Mouse (Mus musculus): ENCODE data around the gene Chad.

The Chad gene

DNA sequence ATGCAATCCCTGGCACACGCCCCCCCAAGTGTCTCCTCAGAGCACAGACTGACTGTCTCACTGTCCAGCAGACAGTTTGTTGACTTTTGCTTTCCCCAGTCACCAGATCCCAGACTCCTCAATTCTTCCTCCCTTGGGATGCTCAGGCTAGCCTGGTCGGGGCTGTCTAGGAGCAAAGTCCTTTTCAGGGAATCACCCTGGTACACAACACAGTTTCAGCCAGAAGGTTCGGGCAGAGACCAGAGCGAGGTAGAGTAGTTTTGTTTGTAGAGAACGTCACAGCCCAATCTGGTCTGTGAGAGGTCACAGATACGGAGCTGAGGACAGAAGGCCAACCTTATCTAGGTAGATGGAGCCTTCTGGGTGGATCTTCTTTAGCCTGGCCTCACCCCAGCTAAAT lies 1.7 kb downstream of the Chad start:
- no peak for DNase-seq (ENCODE audit: low spot score)

DNA sequence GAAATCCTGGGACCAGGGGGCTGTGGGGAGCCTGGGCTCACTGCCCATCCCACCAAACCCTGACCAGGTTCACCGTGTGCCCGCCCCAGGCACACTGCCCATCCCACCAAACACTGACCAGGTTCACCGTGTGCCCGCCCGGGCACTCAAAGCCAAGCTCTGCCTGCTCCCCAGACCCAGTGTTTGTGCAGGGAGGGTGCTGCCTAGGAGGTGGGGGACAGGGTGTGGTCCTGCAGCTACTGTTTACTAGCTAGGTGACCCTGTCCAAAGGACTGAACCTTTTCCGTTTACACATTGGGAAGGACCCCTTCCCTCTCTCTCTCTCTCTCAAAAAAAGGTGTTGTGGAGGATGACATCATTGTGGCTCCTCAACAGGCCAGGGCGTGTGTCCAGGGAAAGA lies 2.5 kb downstream of the Chad start:
- DNase-seq (ENCODE audit: low spot score), result no peak

DNA sequence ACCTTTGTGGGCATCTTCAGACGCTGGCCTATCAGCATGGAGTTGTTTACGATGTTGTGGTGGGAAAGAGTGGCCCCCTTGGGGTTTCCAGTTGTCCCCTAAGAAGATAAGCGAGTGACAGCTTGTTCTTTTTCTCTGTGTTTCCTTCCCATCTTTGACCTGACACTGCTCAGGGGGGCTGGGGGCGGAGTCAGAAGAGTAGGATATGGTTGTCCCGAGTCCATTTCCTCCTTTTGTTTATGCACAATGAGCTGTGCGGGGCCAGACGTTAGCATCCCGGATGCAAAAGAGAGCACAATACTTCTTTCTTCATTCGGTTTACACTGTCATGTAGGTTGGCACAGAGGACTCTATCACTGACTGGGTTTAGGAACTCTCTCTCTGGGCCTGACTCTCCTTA lies 5.8 kb downstream of the Chad start:
- no peak for DNase-seq (ENCODE audit: low spot score)

DNA sequence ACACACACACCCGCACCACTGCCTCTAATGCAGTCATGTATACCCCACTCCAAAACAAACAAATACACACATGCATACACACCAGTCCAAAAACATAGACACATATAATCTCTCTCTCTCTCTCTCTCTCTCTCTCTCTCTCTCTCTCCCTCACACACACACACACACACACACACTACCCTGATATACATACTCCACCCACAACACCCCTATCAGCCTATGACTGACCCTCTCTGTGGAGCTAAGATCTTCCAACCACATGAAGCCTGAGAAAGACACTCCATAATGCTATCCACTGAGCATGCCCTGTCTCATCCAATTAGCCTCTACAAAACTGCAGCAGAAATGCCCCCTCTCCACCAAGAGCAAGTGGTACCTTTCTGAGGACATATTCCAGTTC lies 7.0 kb downstream of the Chad start:
- DNase-seq (ENCODE audit: low spot score), result no peak

DNA sequence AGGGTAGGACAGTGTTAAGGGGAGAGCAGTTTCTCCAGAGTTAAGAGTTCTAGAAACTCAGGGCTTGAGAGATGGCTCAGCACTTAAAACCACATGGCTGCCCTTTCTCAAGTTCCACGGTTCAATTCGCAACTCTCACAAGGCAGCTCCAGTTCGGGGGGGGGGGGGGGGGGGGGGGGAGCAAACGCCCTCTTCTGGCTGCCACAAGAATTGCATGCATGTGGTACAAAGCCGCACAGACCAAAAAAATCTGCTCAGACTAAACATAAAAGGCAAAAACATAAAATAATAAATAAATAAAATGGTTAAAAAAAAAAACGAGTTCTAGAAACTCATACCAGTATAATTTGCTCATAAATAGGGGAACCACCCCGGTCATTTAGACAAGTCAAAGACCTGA lies 9.7 kb downstream of the Chad start:
- no peak for DNase-seq (ENCODE audit: low spot score)

DNA sequence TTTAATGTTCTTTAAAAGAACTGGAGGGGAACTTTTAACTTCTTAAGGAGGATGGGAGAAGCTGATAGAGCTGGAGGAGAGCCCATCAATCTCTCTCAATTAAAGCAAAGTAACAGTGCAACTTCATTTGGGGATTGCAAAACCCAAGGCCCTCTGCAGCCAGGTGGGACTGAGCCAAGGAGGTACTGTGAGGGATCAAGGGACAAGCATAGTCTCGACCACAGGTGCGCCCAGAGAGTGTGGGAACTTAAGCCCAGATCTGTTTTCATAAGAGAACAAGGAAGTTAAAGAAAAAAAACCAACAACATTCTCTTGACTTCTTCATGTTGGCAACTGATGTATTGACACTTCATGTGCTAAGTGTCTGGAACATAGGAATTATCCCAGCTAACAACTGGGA lies 10.2 kb downstream of the Chad start:
- DNase-seq (ENCODE audit: low spot score), result no peak

DNA sequence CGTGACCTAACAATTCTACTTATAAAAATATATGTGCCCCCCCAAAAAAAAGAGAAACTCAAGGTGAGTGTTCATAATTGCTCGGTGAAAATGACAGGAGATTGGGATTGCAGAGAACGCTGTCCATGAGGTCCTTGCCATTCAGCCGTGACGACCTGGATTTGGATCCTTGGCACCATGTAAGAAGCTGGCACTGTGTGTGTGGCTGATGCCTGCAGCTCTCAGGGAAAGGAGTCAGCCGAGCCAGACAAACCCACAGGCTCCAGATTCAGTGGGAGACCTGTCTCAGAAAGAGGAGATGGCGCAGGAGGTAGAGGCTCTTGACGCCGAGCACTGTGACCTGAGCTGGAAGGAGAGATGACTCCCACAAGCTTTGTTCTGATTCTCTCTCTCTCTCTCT lies 11.5 kb downstream of the Chad start:
- DNase-seq (ENCODE audit: low spot score), result no peak

DNA sequence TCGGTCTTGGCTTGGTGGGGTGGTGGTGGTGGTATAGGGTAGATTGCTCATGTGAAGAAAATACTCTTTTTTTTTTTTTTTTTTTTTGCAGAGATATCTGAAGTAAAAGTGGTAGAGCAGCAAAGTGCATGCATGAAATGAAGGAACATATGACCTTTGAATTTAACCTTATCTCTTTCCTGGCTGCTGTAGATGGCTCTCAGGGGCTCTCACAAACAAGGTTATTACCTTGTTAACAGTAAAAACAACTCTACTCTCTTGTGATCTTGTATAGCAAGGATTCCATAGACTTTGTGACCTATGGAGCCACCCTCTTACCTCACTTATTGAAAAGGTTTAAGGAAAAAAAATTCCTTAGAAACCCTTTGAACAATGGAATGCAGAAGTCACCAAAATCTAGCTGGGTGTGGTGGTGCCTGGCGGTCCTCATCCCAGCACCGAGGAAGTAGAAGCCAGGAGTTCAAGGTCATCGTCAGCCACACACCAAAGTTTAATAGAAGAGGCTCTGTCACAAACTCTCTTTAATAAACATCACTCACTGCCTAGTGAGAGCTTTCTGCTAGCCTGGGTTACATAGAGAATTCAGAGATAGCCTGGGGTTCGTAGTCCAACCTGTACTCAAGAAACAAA lies 15.4 kb downstream of the Chad start:
- no peak for DNase-seq (ENCODE audit: low spot score)

DNA sequence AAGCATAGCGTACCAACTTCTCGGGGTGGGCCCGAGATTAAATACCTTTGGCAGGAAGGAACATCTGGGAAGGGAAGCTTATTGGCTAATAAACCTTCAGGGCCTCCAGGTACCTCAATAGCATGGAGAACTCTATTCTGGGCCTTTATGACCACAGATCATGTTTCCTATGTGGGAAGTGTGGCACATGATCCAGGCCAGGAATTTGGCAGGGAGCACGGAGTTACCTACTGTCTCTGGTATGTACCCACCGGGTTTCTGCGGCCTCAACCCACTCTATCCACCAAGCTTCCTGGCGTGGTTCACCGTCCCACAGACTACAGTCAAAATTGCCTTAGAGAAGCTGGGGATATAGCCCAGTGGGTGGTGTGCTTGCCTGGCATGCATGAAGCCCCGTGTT lies 20.2 kb downstream of the Chad start:
- no peak for DNase-seq (ENCODE audit: low spot score)

DNA sequence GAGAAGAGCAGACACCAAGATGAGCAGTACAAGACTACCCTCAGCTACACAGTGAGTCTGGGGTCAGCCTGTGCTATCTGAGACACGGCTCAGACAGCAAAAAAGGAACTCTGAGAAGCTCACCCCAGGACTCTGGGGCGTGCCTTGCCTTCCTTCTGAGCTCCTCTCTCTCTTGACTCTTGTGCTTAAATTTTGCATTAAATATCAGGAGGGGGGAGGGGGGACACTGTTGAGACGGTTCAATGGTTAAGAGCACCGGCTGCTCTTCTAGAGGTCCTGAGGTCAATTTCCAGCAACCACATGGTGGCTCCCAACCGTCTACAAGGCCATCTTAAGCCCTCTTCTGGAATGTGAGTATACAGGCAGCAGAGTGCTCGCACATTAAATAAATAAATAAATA lies 22.7 kb downstream of the Chad start:
- DNase-seq (ENCODE audit: low spot score), result no peak

DNA sequence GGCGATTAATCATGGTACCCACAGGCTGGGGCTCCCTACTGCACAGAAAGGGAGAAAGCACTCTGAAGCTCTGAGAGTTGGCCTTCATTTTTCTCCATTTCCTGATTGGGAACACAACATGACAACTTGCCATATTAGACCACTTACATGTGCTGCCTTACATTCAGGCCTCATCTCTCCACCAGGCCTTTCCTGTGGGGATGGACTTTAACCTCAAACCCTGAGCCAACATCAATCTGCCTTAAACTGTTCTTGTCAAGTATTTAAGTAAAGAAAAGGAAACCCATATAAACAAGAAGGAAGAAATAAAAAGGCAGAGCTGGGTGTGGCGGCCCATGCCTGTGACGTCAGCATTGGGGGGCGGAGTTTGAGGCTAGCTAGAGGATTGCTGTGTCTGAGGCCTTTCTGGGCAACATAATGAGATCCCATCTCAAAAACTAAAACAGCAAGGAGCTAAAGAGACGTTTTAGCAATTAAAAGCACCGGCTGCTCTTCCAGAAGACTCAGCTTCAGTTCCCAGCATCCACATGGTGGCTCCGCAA lies 31.5 kb downstream of the Chad start:
- no peak for DNase-seq (ENCODE audit: low spot score)

DNA sequence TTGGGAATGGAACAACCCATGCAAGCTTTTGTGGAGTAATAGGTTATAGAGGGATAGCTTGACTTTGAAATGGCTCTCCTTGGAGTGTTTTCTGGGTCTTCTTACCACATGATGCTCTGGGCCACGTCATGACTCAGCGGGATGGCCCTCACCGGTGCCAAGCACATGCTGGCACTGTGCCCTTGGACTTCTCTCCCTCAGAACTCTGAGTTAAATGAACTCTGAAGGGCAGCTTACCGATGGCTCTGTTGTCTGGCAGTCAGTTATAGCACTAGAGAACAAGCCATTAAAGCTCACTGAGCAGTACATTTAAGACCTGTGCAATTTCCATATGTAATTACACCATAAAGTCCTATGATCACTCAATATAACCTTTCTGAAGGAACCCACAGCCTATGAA lies 32.5 kb downstream of the Chad start:
- peak; percentile 30 for DNase-seq (ENCODE audit: low spot score)

DNA sequence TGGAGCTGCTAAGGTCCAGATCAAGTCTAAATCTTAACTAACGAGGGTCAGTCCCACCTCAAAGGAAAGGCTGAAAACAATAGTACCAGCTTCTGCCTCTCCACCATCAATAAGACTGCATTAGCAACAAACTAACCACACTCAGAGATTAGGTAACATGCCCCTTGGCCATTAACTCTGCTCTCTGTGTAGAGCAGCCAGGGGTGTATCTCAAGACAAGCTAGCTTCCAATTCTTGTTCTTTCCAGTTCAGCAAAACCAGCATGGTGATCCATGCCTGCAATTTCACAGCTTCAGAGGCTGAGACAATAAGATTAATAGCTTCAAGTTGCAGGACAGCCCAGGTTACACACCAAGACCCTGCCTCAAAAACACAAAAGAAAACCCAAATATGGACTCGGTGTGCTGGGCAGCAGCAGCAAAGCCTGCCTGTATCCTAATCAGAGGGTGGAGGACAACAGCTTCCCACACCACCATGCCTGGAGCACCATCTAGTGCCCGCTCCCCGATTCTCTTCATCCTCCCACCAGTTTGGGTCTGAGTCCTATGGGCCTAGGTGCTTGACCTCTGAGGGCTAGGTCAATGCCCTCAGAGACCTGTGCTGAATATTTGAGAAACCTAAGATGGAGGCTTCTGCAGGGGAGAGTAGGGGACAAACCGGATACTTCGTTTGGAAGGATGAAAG lies 33.7 kb downstream of the Chad start:
- DNase-seq (ENCODE audit: low spot score), result no peak

DNA sequence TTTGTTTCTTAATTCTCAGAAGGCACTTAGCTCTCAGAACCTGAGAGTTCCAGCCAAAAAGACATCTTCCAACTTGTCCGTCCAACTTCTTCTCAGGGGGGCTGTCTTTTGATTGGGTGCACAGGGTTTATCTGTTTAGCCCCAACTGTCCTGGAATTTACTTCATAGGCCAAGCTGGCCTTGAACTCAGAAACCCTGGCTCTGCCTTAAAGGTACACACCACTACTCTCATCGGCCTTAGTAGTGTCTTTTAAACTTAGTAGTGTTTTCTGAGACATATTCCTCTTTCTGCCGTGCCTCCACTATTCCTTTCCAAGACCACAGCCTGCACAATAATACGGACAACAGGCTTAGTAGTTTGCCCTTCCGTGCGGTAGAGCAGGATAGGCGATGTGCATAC lies 35.6 kb downstream of the Chad start:
- DNase-seq (ENCODE audit: low spot score), result no peak

DNA sequence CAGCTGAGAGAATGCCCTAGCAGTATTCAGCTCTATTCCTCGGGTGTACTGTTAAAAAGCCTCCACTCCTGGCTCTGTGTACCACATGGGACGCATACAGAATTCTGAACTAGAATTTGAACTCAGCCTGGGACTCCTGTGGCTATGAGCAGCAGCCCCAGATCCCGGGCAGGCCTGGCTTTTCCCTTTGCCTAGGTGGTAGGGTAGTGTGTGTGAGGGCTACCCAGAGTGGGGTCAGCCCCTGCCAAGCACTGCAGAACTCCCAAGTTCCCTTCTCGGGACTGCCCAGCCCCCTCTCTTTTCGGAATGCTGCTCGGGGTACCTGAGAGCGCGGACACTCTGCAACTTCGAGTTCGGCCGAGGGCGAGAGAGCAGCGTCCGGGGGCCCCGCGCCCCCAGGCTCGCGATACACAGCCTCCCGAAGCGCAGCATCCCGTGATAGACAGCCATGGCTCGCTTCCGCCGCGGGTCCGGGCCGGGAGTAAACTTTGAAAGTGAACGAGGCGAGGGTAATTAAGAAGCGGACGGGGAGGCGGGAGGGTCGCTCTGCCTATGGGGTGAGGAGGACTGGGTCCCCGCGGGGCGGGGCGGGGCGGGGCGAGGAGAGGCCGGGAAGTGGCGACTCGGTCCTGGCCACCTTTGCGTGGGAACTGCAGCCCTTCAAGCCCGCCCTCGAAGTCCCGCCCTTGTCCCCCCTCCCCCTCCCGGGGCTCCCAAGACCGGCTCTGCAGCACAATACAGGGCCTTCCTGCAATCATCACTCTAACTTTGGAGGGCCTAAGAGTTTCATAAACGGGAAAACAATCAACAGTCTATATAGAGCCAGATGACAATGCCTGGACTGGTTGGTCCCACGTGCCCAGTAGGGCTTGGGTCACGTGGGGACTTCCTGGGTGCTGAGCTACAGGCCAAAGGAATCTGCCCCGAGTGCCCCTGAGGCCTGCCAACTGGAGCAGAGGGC lies 36.8 kb downstream of the Chad start, which contains the start of gene Acsf2:
Gene Acsf2 (minus strand): TSS at position 551 of the 961 bp plus-strand sequence.
- DNase-seq (ENCODE audit: low spot score), result peak; percentile 87

DNA sequence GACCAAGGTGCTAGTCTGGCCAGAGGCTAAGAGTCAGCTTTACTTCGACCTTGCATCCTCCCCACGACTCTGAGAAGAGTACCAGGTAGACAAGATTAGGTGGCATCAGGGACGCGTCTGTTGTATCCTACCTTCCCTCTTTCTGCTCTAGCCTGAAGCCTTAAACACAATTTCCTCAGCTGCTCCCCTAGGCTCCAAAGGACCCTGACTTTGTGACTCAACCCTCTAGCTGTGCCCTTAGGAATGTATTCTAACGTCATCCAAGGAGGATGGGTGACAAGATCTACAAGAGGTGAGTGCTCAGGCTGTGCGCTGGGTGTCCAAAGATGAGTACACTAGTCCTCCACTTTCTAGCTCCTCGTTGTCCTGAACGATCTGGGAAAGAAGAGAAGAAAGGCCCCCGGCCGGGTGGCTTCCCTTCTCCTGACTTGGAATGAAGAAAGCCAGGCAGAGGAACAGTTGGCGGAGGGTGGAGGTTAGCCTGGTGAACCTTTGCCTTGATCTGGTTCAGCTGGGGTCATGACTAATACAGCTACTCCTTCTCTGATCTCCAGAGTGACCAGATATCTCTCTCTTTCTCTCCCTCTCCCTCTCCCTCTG lies 37.6 kb downstream of the Chad start:
- no peak for DNase-seq (ENCODE audit: low spot score)

DNA sequence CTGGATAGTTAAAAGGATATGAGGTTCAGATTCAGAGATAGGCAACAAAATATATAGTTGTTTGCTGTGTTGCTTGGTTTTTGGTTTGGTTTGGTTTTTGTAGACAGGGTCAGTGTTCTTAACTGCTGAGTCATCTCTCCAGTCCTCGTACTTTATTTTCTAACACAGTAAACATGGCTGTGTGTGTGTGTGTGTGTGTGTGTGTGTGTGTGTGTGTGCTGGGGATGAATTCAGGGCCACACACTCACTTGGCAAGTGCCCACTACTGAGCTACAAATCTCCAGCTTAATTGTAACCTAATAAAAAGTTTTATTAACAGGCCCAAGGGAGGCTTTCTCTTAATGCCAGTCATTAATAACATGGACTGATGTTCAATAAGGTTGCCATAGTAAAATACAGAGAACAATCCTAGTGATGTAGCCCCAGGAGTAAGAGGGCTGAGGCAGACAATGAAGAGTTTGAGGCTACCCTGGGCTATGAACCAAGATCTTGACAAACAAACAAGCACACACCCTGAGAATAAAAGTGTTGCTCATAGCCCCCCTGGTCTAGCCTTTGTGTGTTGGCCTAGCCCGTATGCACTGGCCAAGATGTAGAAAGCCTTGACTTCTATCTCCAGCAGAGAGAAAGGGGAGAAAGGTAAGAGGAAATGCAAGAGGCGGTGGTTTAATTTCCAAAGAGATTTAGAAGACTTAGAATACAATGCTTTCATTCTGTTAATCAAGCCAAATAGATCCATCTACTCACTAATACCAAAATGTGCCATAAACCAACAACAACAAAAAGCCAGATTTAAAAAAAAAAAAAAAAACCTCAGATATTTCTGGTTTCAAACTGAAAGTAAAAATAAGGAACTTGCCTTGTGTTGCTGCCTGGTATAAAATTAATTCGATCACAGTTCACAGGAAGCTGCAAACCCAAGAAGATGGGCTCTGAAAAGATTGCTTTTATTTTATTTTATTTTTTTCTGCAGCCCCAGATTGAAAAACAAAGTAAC lies 46.2 kb downstream of the Chad start:
- peak; percentile 25 for DNase-seq (ENCODE audit: low spot score)

DNA sequence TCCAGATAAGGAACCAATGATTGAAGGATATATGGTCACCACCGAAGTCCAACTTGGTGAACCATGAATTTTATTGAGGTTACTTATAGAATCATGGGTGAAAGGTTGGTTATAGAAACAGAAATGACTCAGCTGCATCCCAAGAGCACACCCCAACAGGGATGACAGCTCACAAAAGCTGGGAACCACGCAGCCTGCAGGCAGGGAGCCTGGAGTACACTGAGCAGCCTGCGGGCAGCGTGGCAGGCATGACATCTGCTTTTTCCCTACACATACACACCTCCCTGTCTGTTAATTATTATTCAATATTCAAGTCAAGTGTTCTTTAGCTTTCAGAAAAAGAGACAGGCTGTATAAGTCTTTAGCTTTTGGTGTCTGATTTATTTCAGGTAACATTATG lies 49.8 kb downstream of the Chad start:
- no peak for DNase-seq (ENCODE audit: low spot score)

DNA sequence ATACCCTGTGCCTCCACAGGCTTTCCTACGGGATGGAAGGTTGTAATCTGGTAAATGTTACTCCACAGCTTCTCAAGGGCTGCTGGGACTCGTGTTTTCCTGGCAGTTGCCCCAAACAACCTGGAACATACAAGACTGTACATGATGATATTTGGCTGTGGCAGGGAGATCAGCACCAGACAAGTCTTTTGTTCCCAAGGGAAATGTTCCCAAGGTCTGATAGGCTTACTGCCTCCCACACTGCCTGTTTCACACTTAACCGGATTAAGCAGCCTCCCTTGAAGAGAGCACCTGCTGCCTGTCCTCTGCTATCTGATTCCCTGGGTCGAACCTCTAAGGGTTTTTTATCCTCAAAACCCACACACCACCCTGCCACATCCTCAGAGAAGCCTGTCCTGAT lies 50.6 kb downstream of the Chad start:
- DNase-seq (ENCODE audit: low spot score), result no peak

DNA sequence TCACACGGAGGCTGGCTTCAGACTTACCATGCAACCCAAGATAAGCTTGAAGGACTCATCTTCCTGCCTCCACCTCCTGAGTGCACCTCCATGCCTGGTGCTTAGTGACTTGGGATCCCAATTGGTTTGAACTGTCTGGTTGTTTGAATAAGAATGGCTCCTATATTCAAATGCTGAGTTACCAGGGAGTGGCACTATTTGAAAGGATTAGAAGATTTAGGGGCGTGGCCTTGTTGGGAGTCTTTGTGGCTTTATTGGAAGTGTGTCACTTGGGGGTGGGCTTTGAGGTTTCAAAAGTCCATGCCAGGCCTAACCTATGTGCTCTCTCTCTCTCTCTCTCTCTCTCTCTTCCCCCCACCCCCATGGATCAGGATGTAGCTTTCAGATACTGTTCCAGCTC lies 52.8 kb downstream of the Chad start:
- DNase-seq (ENCODE audit: low spot score), result no peak

Measured in ovary, adult 18-20 months (tissue).